Mouse (Mus musculus): ENCODE results near the gene Bcl2l12. TPM values are rescaled to one million over a fixed set of nuclear protein-coding genes. Genes with fewer than 3 reads are reported as not detected.
A peak's percentile ranks its signal among the peaks of the same experiment; 100 is the strongest.

The Bcl2l12 gene
- polyA plus RNA-seq, 1 experiment, result 6.0 TPM

DNA sequence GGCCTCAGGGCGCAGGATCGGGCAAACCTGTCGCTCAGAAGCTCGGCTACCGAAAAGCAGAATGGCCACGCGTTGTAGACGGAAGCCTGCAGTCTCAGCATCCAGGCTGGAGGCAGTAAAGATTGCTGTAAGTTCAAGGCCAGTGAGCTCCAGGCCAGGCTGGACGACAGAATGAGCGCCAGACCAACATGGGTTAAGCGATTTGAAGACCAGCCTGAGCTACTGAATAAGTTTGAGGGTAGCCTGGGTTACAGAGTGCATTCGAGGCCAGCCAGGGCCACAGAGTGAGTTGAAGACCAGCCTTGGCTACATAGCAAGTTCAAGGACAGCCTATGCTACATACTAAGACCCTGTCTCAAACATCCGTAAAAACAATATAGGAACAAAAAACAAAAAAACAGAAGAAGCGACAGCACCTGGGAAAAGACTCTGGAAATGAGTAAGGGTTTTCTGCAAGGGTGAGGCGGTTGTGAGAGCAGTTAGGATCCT is 528 bp downstream of the Bcl2l12 start:
- TF ChIP-seq POLR2A (IDR thresholded peaks at IDR 0.05; ENCODE audit: borderline replicate concordance, insufficient read depth, low read length), result no peak
- Histone ChIP-seq H3K4me3 (replicated peaks; ENCODE audit: insufficient read depth, low read depth, low read length) (peak overlapping the region; percentile 54), H3K27ac (ENCODE audit: insufficient read depth, low read length) (peak overlapping the region; percentile 57; the same call in 1 of the 2 replicates), H3K27me3 (ENCODE audit: control insufficient read depth, insufficient read depth, low read length) (no peaks in the 10 kb centered on the region), H3K4me1 (ENCODE audit: control insufficient read depth, insufficient read depth, low read length) (peaks cover 12% of the 10 kb centered on the region)
- WGBS, result 3% methylated on average over 15 of the region's 15 CpGs
- no peak for DNase-seq

GRCm38 (mm10) chr7:44997231-44997939 is 1.1 kb downstream of the Bcl2l12 start, which contains the start of gene Irf3:
Gene Irf3, plus strand, starts transcription at chr7:44997648.
- peaks cover 10% of the 10 kb centered on the region for H3K4me1 ChIP-seq (ENCODE audit: control insufficient read depth, insufficient read depth, low read length)
- peak within 1 kb of the TSS; percentile 57; the same call in 1 of the 2 replicates for H3K27ac ChIP-seq (ENCODE audit: insufficient read depth, low read length)
- TF ChIP-seq POLR2A (IDR thresholded peaks at IDR 0.05; ENCODE audit: borderline replicate concordance, insufficient read depth, low read length) (peak; percentile 87; the same call in 1 of the 2 replicates), CTCF (IDR thresholded peaks at IDR 0.05; ENCODE audit: borderline replicate concordance, insufficient read depth, low read depth, low read length) (no peak)
- DNase-seq, result peak; percentile 96 to 97
- H3K4me3 ChIP-seq (replicated peaks; ENCODE audit: insufficient read depth, low read depth, low read length), result peak within 1 kb of the TSS; percentile 54
- no peaks in the 10 kb centered on the region for H3K27me3 ChIP-seq (ENCODE audit: control insufficient read depth, insufficient read depth, low read length)
- WGBS, result under 1% methylated on average over 43 of the region's 43 CpGs

DNA sequence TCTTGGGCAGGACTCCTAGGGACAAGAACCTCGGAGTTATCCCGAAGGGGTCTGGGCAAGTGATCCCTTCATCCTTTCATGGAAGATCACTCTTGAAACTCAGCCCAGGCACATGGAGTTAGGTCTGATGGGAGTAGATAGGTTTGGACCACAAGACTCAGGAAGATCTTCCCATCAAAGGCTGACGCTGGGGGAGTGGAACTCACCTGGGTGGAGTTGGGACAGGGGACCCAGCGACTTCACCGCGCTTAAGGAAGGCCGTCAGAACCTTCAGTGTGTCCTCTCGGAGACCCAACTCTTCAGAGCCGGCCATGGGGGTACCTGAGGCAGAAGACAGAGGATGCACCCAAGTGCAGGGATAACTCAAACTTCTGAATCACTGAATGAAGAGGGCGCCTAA is 1.8 kb downstream of the Bcl2l12 start:
- no peak for TF ChIP-seq POLR2A (IDR thresholded peaks at IDR 0.05; ENCODE audit: borderline replicate concordance, insufficient read depth, low read length)
- Histone ChIP-seq H3K4me3 (replicated peaks; ENCODE audit: insufficient read depth, low read depth, low read length) (no peak overlapping the region), H3K27ac (ENCODE audit: insufficient read depth, low read length) (no peak overlapping the region), H3K27me3 (ENCODE audit: control insufficient read depth, insufficient read depth, low read length) (no peaks in the 10 kb centered on the region), H3K4me1 (ENCODE audit: control insufficient read depth, insufficient read depth, low read length) (peaks cover 7% of the 10 kb centered on the region)
- no peak for DNase-seq
- 8% methylated on average over 10 of the region's 10 CpGs for WGBS

- peak; percentile 74; the same call in 1 of the 2 replicates for TF ChIP-seq POLR2A (IDR thresholded peaks at IDR 0.05; ENCODE audit: borderline replicate concordance, insufficient read depth, low read length)
- no peak for TF ChIP-seq CTCF (IDR thresholded peaks at IDR 0.05; ENCODE audit: borderline replicate concordance, insufficient read depth, low read depth, low read length)
- Histone ChIP-seq H3K27ac (ENCODE audit: insufficient read depth, low read length) (peak overlapping the region; percentile 43), H3K4me3 (replicated peaks; ENCODE audit: insufficient read depth, low read depth, low read length) (peak overlapping the region; percentile 87), H3K4me1 (ENCODE audit: control insufficient read depth, insufficient read depth, low read length) (0 out of 2 replicates have a peak, but pooled peaks cover 5% of the 10 kb centered on the region), H3K27me3 (ENCODE audit: control insufficient read depth, insufficient read depth, low read length) (no peaks in the 10 kb centered on the region)
- WGBS, result 1% methylated on average over 29 of the region's 29 CpGs
- DNase-seq, result no peak
These were observed 11.4 kb downstream of the Bcl2l12 start for GRCm38 (mm10) chr7:44986879-44987718.

GRCm38 (mm10) chr7:44986192-44986878 is 12.2 kb downstream of the Bcl2l12 start, which contains the start of gene Prmt1:
Gene Prmt1, minus strand, starts transcription at chr7:44986568.
- peak; percentile 54; the same call in 1 of the 2 replicates for TF ChIP-seq POLR2A (IDR thresholded peaks at IDR 0.05; ENCODE audit: borderline replicate concordance, insufficient read depth, low read length)
- TF ChIP-seq CTCF (IDR thresholded peaks at IDR 0.05; ENCODE audit: borderline replicate concordance, insufficient read depth, low read depth, low read length), result no peak
- no peaks in the 10 kb centered on the region for H3K27me3 ChIP-seq (ENCODE audit: control insufficient read depth, insufficient read depth, low read length)
- peak; percentile 99 to 100 for DNase-seq
- WGBS, result under 1% methylated on average over 42 of the region's 42 CpGs
- peak within 1 kb of the TSS; percentile 87 for H3K4me3 ChIP-seq (replicated peaks; ENCODE audit: insufficient read depth, low read depth, low read length)
- 0 out of 2 replicates have a peak, but pooled peaks cover 5% of the 10 kb centered on the region for H3K4me1 ChIP-seq (ENCODE audit: control insufficient read depth, insufficient read depth, low read length)
- peak within 1 kb of the TSS; percentile 81 for H3K27ac ChIP-seq (ENCODE audit: insufficient read depth, low read length)

DNA sequence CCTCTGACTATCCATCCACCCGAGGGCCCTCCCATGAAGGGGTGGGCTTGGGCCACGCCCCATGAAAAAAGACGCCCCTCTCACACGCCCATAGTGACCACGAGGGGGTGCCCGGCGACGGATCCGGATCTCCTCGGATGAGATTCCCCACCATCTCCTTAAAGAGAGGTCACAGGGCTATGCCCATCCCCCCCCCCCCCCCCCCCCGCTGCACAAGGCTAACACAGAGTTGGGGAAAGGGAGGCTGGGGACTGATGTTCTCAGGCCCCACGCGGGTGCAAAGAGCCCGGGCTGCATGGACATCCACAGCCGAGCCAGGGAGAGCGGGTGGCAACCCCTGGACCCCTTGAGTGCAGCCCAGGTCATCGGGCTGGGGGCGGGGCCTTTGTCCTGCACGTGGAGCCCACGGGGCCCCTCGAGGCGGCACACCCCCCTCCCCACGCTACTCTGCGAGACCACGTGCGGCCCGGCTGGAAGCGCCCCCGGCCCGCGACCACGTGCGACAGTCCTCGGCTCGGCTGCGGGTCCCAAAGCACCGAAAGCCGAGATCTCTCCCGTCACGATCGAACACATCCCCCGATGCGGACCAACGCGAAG is 12.8 kb downstream of the Bcl2l12 start:
- no peaks in the 10 kb centered on the region for H3K27me3 ChIP-seq (ENCODE audit: control insufficient read depth, insufficient read depth, low read length)

DNA sequence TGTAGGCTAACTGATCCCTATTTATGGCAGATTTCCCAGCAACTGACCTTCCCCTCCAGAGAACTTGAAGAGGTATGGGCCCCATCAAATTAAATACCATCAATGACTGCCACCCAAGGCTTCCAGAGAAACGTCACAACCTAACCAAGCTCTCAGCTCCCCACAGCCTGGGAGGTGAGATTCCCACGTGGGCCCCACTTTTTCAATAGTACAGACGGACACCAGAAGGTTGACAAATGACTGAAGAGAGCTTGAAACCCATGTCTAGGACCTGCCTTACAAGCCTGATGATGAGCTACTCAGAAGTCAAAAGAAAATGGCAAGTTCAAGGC is 13.7 kb downstream of the Bcl2l12 start:
- H3K27me3 ChIP-seq (ENCODE audit: control insufficient read depth, insufficient read depth, low read length), result no peaks in the 10 kb centered on the region
- 36% methylated on average over 3 of the region's 3 CpGs for WGBS
- H3K4me3 ChIP-seq (replicated peaks; ENCODE audit: insufficient read depth, low read depth, low read length), result no peak overlapping the region
- H3K4me1 ChIP-seq (ENCODE audit: control insufficient read depth, insufficient read depth, low read length), result 0 out of 2 replicates have a peak, but pooled peaks cover 5% of the 10 kb centered on the region
- no peak for TF ChIP-seq POLR2A (IDR thresholded peaks at IDR 0.05; ENCODE audit: borderline replicate concordance, insufficient read depth, low read length)
- TF ChIP-seq CTCF (IDR thresholded peaks at IDR 0.05; ENCODE audit: borderline replicate concordance, insufficient read depth, low read depth, low read length), result no peak
- no peak overlapping the region for H3K27ac ChIP-seq (ENCODE audit: insufficient read depth, low read length)
- DNase-seq, result no peak

More for the DNA sequence above, 12.8 kb downstream of the Bcl2l12 start:
- H3K27ac ChIP-seq (ENCODE audit: insufficient read depth, low read length), result peak overlapping the region; percentile 81
- H3K4me3 ChIP-seq (replicated peaks; ENCODE audit: insufficient read depth, low read depth, low read length), result peak overlapping the region; percentile 82
- TF ChIP-seq POLR2A (IDR thresholded peaks at IDR 0.05; ENCODE audit: borderline replicate concordance, insufficient read depth, low read length), result no peak
- no peak for TF ChIP-seq CTCF (IDR thresholded peaks at IDR 0.05; ENCODE audit: borderline replicate concordance, insufficient read depth, low read depth, low read length)
- whole genome bisulfite sequencing, result 2% methylated on average over 44 of the region's 45 CpGs
- DNase-seq, result peak; percentile 64 to 65
- H3K4me1 ChIP-seq (ENCODE audit: control insufficient read depth, insufficient read depth, low read length), result 0 out of 2 replicates have a peak, but pooled peaks cover 5% of the 10 kb centered on the region

Data from cerebellum, adult 2 months (tissue).